Mouse (Mus musculus) cortical plate, adult 2 months (tissue): ENCODE results near the gene Celf2.

Experiments used
- CTCF ChIP-seq: fragments of 200-500 bp; IDR thresholded peaks from 2 replicates; pipeline ENCODE4 v1.5.1; 2011; ENCODE audit warnings: mild to moderate bottlenecking, control low read depth, low read length; ENCODE audit not compliant: insufficient read depth; ENCODE audit errors: extremely low read depth
- POLR2A ChIP-seq: fragments of 200-500 bp; IDR thresholded peaks from 2 replicates; pipeline ENCODE4 v1.6.1; 2011; ENCODE audit warnings: mild to moderate bottlenecking, low read length, control low read depth; ENCODE audit not compliant: insufficient read depth; ENCODE audit errors: extremely low read depth

GRCm38 (mm10) chr2:6873711-6874110 is 635.7 kb downstream of the Celf2 start:
- no peak for TF ChIP-seq POLR2A
- no peak for TF ChIP-seq CTCF
